Mouse (Mus musculus): ENCODE measurements at regions not wholly inside any gene's neighbourhood (a gene's known extent, or its start where the extent isn't known, plus 50 kb on each side); places are given as distances from the start of the nearest gene placed in this dataset.

GRCm38 (mm10) chr2:114828192-114828591 lies 173.4 kb upstream of the Dph6 start:
- no peak for DNase-seq (ENCODE audit: low read depth, low spot score)

- DNase-seq (ENCODE audit: low read depth, low spot score) = no peak
Measured at GRCm38 (mm10) chr2:114835694-114836093, 180.9 kb upstream of the Dph6 start.

GRCm38 (mm10) chr2:114843696-114844388 lies 189.1 kb upstream of the Dph6 start:
- no peak for DNase-seq (ENCODE audit: low read depth, low spot score)

- DNase-seq (ENCODE audit: low read depth, low spot score) = no peak
Measured at GRCm38 (mm10) chr2:114844389-114844771, 189.6 kb upstream of the Dph6 start.

- no peak for DNase-seq (ENCODE audit: low read depth, low spot score)
Measured at GRCm38 (mm10) chr2:114848439-114848838, 193.7 kb upstream of the Dph6 start.

GRCm38 (mm10) chr2:114848914-114849313 lies 194.2 kb upstream of the Dph6 start:
- DNase-seq (ENCODE audit: low read depth, low spot score) = no peak

GRCm38 (mm10) chr2:114853715-114854530 lies 199.2 kb upstream of the Dph6 start:
- peak; percentile 58 for DNase-seq (ENCODE audit: low read depth, low spot score)

- no peak for DNase-seq (ENCODE audit: low read depth, low spot score)
Measured at GRCm38 (mm10) chr2:114872272-114872671, 217.5 kb upstream of the Dph6 start.

GRCm38 (mm10) chr2:114873090-114873489 lies 218.3 kb upstream of the Dph6 start:
- no peak for DNase-seq (ENCODE audit: low read depth, low spot score)

GRCm38 (mm10) chr2:114879084-114879483 lies 224.3 kb upstream of the Dph6 start:
- no peak for DNase-seq (ENCODE audit: low read depth, low spot score)

GRCm38 (mm10) chr2:114879784-114880183 lies 225.0 kb upstream of the Dph6 start:
- no peak for DNase-seq (ENCODE audit: low read depth, low spot score)

GRCm38 (mm10) chr2:114885734-114886260 lies 231.0 kb upstream of the Dph6 start:
- no peak for DNase-seq (ENCODE audit: low read depth, low spot score)

GRCm38 (mm10) chr2:114898812-114899211 lies 244.0 kb upstream of the Dph6 start:
- no peak for DNase-seq (ENCODE audit: low read depth, low spot score)

- no peak for DNase-seq (ENCODE audit: low read depth, low spot score)
Measured at GRCm38 (mm10) chr2:114911845-114912500, 257.2 kb upstream of the Dph6 start.

- DNase-seq (ENCODE audit: low read depth, low spot score) = no peak
Measured at GRCm38 (mm10) chr2:114915025-114915690, 260.4 kb upstream of the Dph6 start.

- DNase-seq (ENCODE audit: low read depth, low spot score) = no peak
Measured at GRCm38 (mm10) chr2:114918420-114919332, 263.9 kb upstream of the Dph6 start.

GRCm38 (mm10) chr2:114923911-114924310 lies 269.1 kb upstream of the Dph6 start:
- no peak for DNase-seq (ENCODE audit: low read depth, low spot score)

GRCm38 (mm10) chr2:114935436-114935835 lies 280.7 kb upstream of the Dph6 start:
- no peak for DNase-seq (ENCODE audit: low read depth, low spot score)

GRCm38 (mm10) chr2:114938416-114939147 lies 283.8 kb upstream of the Dph6 start:
- no peak for DNase-seq (ENCODE audit: low read depth, low spot score)

- DNase-seq (ENCODE audit: low read depth, low spot score) = no peak
Measured at GRCm38 (mm10) chr2:114966111-114966510, 311.3 kb upstream of the Dph6 start.
